Mouse (Mus musculus) MEL (cell line): ENCODE measurements at regions not wholly inside any gene's neighbourhood (a gene's known extent, or its start where the extent isn't known, plus 50 kb on each side); places are given as distances from the start of the nearest gene placed in this dataset.

Source experiments
- DNase-seq: peaks from one replicate; pipeline ENCODE4 v3.0.0; 2011; ENCODE audit warnings: low read depth, low spot score
- H3K27ac ChIP-seq: 2 replicates; pipeline ENCODE4 v1.5.1; 2012; ENCODE audit warnings: low read depth, mild to moderate bottlenecking, control low read depth, low read length, moderate library complexity; ENCODE audit not compliant: control insufficient read depth
- H3K27me3 ChIP-seq, 2 experiments: fragments of 150-350 bp in 1 of 2; sonication (generic) in 1 of 2; 2 replicates each; pipeline ENCODE4 v1.6.1; 2012; ENCODE audit warnings: low read length in 2 of 2, mild to moderate bottlenecking in 2 of 2, improper control_type of control experiment in 1 of 2, moderate library complexity in 1 of 2; ENCODE audit not compliant: insufficient read depth in 2 of 2, control insufficient read depth in 1 of 2
- H3K36me3 ChIP-seq, 2 experiments: 2 replicates each; pipeline ENCODE4 v1.6.1; 2012 to 2014; ENCODE audit warnings: low read length in 2 of 2, improper control_type of control experiment in 1 of 2, inconsistent platforms in 1 of 2, mild to moderate bottlenecking in 1 of 2; ENCODE audit not compliant: insufficient read depth in 2 of 2, control insufficient read depth in 1 of 2
- H3K4me1 ChIP-seq, 2 experiments: fragments of 150-350 bp in 1 of 2; sonication (generic) in 1 of 2; 2 replicates each; pipeline ENCODE4 v1.6.1; 2012; ENCODE audit warnings: low read length in 2 of 2, improper control_type of control experiment in 1 of 2, mild to moderate bottlenecking in 1 of 2; ENCODE audit not compliant: insufficient read depth in 2 of 2, control insufficient read depth in 1 of 2
- H3K4me3 ChIP-seq, 2 experiments: fragments of 150-350 bp in 1 of 2; sonication (generic) in 1 of 2; 2 replicates each; pipeline ENCODE4 v1.5.1; 2012; ENCODE audit warnings: low read depth in 2 of 2, low read length in 2 of 2, mild to moderate bottlenecking in 2 of 2, moderate library complexity in 2 of 2, control low read depth in 1 of 2, improper control_type of control experiment in 1 of 2; ENCODE audit not compliant: control insufficient read depth in 1 of 2, insufficient read depth in 1 of 2
- H3K79me2 ChIP-seq: 2 replicates; pipeline ENCODE4 v1.6.1; 2012; ENCODE audit warnings: mild to moderate bottlenecking, low read length, moderate library complexity; ENCODE audit not compliant: control insufficient read depth, poor library complexity, insufficient read depth
- H3K9ac ChIP-seq: 2 replicates; pipeline ENCODE4 v1.6.1; 2012; ENCODE audit warnings: low read depth, mild to moderate bottlenecking, control low read depth, low read length, moderate library complexity; ENCODE audit not compliant: control insufficient read depth, poor library complexity, severe bottlenecking
- H3K9me3 ChIP-seq: fragments of 150-350 bp; sonication (generic); replicated peaks from 2 replicates; pipeline ENCODE4 v1.6.1; 2012; ENCODE audit warnings: mild to moderate bottlenecking, low read length, improper control_type of control experiment, moderate library complexity; ENCODE audit not compliant: insufficient read depth
- BHLHE40 ChIP-seq: IDR thresholded peaks from 2 replicates; pipeline ENCODE4 v1.6.1; 2012; ENCODE audit warnings: low read depth, mild to moderate bottlenecking, inconsistent platforms, low read length, improper control_type of control experiment, borderline replicate concordance
- CHD2 ChIP-seq: IDR thresholded peaks from 2 replicates; pipeline ENCODE4 v1.6.1; 2011; ENCODE audit warnings: low read length, improper control_type of control experiment
- CTCF ChIP-seq, 3 experiments: IDR thresholded peaks in 2 of 3; conservative IDR thresholded peaks in 1 of 3; 2 replicates each; pipeline ENCODE4 v1.5.1; 2011 to 2012; ENCODE audit warnings: low read length in 3 of 3, low read depth in 2 of 3, mild to moderate bottlenecking in 2 of 3, improper control_type of control experiment in 1 of 3, inconsistent platforms in 1 of 3, mixed read lengths in 1 of 3, moderate library complexity in 1 of 3; ENCODE audit not compliant: control insufficient read depth in 1 of 3, insufficient read depth in 1 of 3, poor library complexity in 1 of 3, severe bottlenecking in 1 of 3
- EP300 ChIP-seq, 2 experiments: IDR thresholded peaks; 2 replicates each; pipeline ENCODE4 v1.6.1; 2011; ENCODE audit warnings: improper control_type of control experiment in 2 of 2, low read length in 2 of 2, low read depth in 1 of 2, mild to moderate bottlenecking in 1 of 2
- ETS1 ChIP-seq: IDR thresholded peaks from 2 replicates; pipeline ENCODE4 v1.6.1; 2012; ENCODE audit warnings: low read depth, mild to moderate bottlenecking, inconsistent platforms, low read length, improper control_type of control experiment, moderate library complexity
- GABPA ChIP-seq: IDR thresholded peaks from 2 replicates; pipeline ENCODE4 v1.6.1; 2012; ENCODE audit warnings: low read depth, mild to moderate bottlenecking, inconsistent platforms, low read length, improper control_type of control experiment, moderate library complexity
- GATA1 ChIP-seq: IDR thresholded peaks from 2 replicates; pipeline ENCODE4 v1.6.1; 2011; ENCODE audit warnings: low read depth, low read length, improper control_type of control experiment
- JUND ChIP-seq: IDR thresholded peaks from 2 replicates; pipeline ENCODE4 v1.6.1; 2011; ENCODE audit warnings: low read depth, mild to moderate bottlenecking, improper control_type of control experiment, low read length
- KAT2A ChIP-seq: conservative IDR thresholded peaks from 2 replicates; pipeline ENCODE4 v1.6.1; 2012; ENCODE audit warnings: low read depth, low read length, improper control_type of control experiment, inconsistent platforms
- MAFK ChIP-seq: IDR thresholded peaks from 2 replicates; pipeline ENCODE4 v1.6.1; 2011; ENCODE audit warnings: low read depth, mild to moderate bottlenecking, low read length, improper control_type of control experiment, borderline replicate concordance
- MEF2A ChIP-seq: IDR thresholded peaks from 2 replicates; pipeline ENCODE4 v1.6.1; 2014; ENCODE audit warnings: low read depth, mild to moderate bottlenecking, inconsistent platforms, low read length, improper control_type of control experiment; ENCODE audit not compliant: poor library complexity, insufficient replicate concordance, severe bottlenecking; ENCODE audit errors: extremely low read depth
- MXI1 ChIP-seq: IDR thresholded peaks from 2 replicates; pipeline ENCODE4 v1.6.1; 2011; ENCODE audit warnings: mild to moderate bottlenecking, low read depth, low read length, improper control_type of control experiment
- MYB ChIP-seq: IDR thresholded peaks from 2 replicates; pipeline ENCODE4 v1.6.1; 2011; ENCODE audit warnings: mild to moderate bottlenecking, low read depth, low read length, improper control_type of control experiment
- NELFE ChIP-seq: IDR thresholded peaks from 2 replicates; pipeline ENCODE4 v1.6.1; 2011; ENCODE audit warnings: low read depth, low read length, improper control_type of control experiment
- NRF1 ChIP-seq: IDR thresholded peaks from 2 replicates; pipeline ENCODE4 v1.6.1; 2014; ENCODE audit warnings: low read depth, mild to moderate bottlenecking, inconsistent platforms, low read length, improper control_type of control experiment, moderate library complexity; ENCODE audit not compliant: poor library complexity, insufficient read depth, severe bottlenecking
- POLR2AphosphoS2 ChIP-seq: IDR thresholded peaks from 2 replicates; pipeline ENCODE4 v1.6.1; 2011; ENCODE audit warnings: low read length, improper control_type of control experiment
- POLR2AphosphoS5 ChIP-seq: IDR thresholded peaks from 2 replicates; pipeline ENCODE4 v1.6.1; 2012; ENCODE audit warnings: low read depth, borderline replicate concordance, mild to moderate bottlenecking, inconsistent platforms, low read length, moderate library complexity, mixed read lengths
- RCOR1 ChIP-seq: IDR thresholded peaks from 2 replicates; pipeline ENCODE4 v1.6.1; 2012; ENCODE audit warnings: low read depth, mild to moderate bottlenecking, inconsistent platforms, low read length, improper control_type of control experiment
- SIN3A ChIP-seq: IDR thresholded peaks from 2 replicates; pipeline ENCODE4 v1.6.1; 2012; ENCODE audit warnings: low read length, improper control_type of control experiment, inconsistent platforms
- SMC3 ChIP-seq: IDR thresholded peaks from 2 replicates; pipeline ENCODE4 v1.6.1; 2011; ENCODE audit warnings: low read depth, low read length, improper control_type of control experiment
- TAL1 ChIP-seq: IDR thresholded peaks from 2 replicates; pipeline ENCODE4 v1.6.1; 2012; ENCODE audit warnings: mild to moderate bottlenecking, inconsistent platforms, low read length, moderate library complexity, mixed read lengths
- TBP ChIP-seq: IDR thresholded peaks from 2 replicates; pipeline ENCODE4 v1.8.0; 2011; ENCODE audit warnings: low read depth, low read length, improper control_type of control experiment
- TCF12 ChIP-seq: IDR thresholded peaks from 2 replicates; pipeline ENCODE4 v1.6.1; 2014; ENCODE audit warnings: low read depth, mild to moderate bottlenecking, inconsistent platforms, low read length, improper control_type of control experiment, moderate library complexity
- UBTF ChIP-seq: IDR thresholded peaks from 2 replicates; pipeline ENCODE4 v1.6.1; 2012; ENCODE audit warnings: low read depth, mild to moderate bottlenecking, inconsistent platforms, low read length, improper control_type of control experiment, moderate library complexity, borderline replicate concordance; ENCODE audit not compliant: insufficient read depth
- USF1 ChIP-seq: IDR thresholded peaks from 2 replicates; pipeline ENCODE4 v1.6.1; 2014; ENCODE audit warnings: low read depth, mild to moderate bottlenecking, inconsistent platforms, low read length, improper control_type of control experiment, moderate library complexity
- USF2 ChIP-seq, 2 experiments: IDR thresholded peaks; 2 replicates each; pipeline ENCODE4 v1.6.1; 2011 to 2012; ENCODE audit warnings: improper control_type of control experiment in 2 of 2, low read length in 2 of 2, borderline replicate concordance in 1 of 2, inconsistent platforms in 1 of 2, low read depth in 1 of 2, mild to moderate bottlenecking in 1 of 2; ENCODE audit not compliant: insufficient read depth in 1 of 2
- ZC3H11A ChIP-seq: IDR thresholded peaks from 2 replicates; pipeline ENCODE4 v1.6.1; 2012; ENCODE audit warnings: low read depth, mild to moderate bottlenecking, inconsistent platforms, low read length, improper control_type of control experiment
- ZKSCAN1 ChIP-seq: IDR thresholded peaks from 2 replicates; pipeline ENCODE4 v1.6.1; 2012; ENCODE audit warnings: low read depth, mild to moderate bottlenecking, inconsistent platforms, low read length, improper control_type of control experiment, moderate library complexity
- ZMIZ1 ChIP-seq: IDR thresholded peaks from 2 replicates; pipeline ENCODE4 v1.6.1; 2012; ENCODE audit warnings: low read depth, mild to moderate bottlenecking, inconsistent platforms, low read length, improper control_type of control experiment, moderate library complexity
- ZNF384 ChIP-seq: IDR thresholded peaks from 2 replicates; pipeline ENCODE4 v1.6.1; 2012; ENCODE audit warnings: low read depth, mild to moderate bottlenecking, inconsistent platforms, low read length, improper control_type of control experiment

GRCm38 (mm10) chr4:55651811-55652410 lies 119.6 kb upstream of the Klf4 start:
- no peak overlapping the region for H3K4me3 ChIP-seq
- TF ChIP-seq NELFE (no peak), CHD2 (no peak), TAL1 (no peak), MXI1 (no peak), KAT2A (no peak), POLR2AphosphoS2 (no peak), ZC3H11A (no peak), TBP (no peak), NRF1 (no peak), UBTF (no peak), EP300 (IDR thresholded peaks at IDR 0.05; ENCODE audit: low read depth in 1 of 2, low read length in 2 of 2) (no peak), BHLHE40 (no peak), POLR2AphosphoS5 (no peak), SIN3A (no peak), ZNF384 (no peak), SMC3 (no peak), MAFK (no peak)
- H3K9ac ChIP-seq = no peak overlapping the region
- no peaks in the 10 kb centered on the region for H3K27me3 ChIP-seq
- no peaks in the 10 kb centered on the region for H3K4me1 ChIP-seq
- H3K27ac ChIP-seq = no peak overlapping the region
- H3K9me3 ChIP-seq = no peaks in the 10 kb centered on the region
- DNase-seq = no peak
- H3K36me3 ChIP-seq = no peaks in the 10 kb centered on the region
- H3K79me2 ChIP-seq = no peaks in the 10 kb centered on the region

- Histone ChIP-seq H3K79me2 (no peaks in the 10 kb centered on the region), H3K36me3 (no peaks in the 10 kb centered on the region), H3K9ac (no peak overlapping the region), H3K27me3 (no peaks in the 10 kb centered on the region), H3K27ac (no peak overlapping the region), H3K4me1 (no peaks in the 10 kb centered on the region), H3K9me3 (no peaks in the 10 kb centered on the region), H3K4me3 (no peak overlapping the region)
- no peak for TF ChIP-seq JUND
- TF ChIP-seq MEF2A = no peak
- no peak for TF ChIP-seq USF2 (IDR thresholded peaks at IDR 0.05; ENCODE audit: borderline replicate concordance in 1 of 2, insufficient read depth in 1 of 2, low read depth in 1 of 2, low read length in 2 of 2)
- TF ChIP-seq ZMIZ1 = no peak
- TF ChIP-seq MYB = no peak
- TF ChIP-seq GATA1 = no peak
- TF ChIP-seq ZKSCAN1 = no peak
- no peak for TF ChIP-seq RCOR1
- no peak for TF ChIP-seq CTCF (IDR thresholded peaks at IDR 0.05 in 2 of 3, conservative IDR thresholded peaks at IDR 0.05 in 1 of 3; ENCODE audit: control insufficient read depth in 1 of 3, insufficient read depth in 1 of 3, low read depth in 2 of 3, low read length in 3 of 3, poor library complexity in 1 of 3, severe bottlenecking in 1 of 3)
- no peak for TF ChIP-seq EP300 (IDR thresholded peaks at IDR 0.05; ENCODE audit: low read depth in 1 of 2, low read length in 2 of 2)
- no peak for TF ChIP-seq GABPA
- no peak for TF ChIP-seq SMC3
- TF ChIP-seq ETS1 = no peak
- no peak for TF ChIP-seq TAL1
- no peak for TF ChIP-seq BHLHE40
- no peak for TF ChIP-seq TCF12
- no peak for TF ChIP-seq USF1
- no peak for TF ChIP-seq ZNF384
- no peak for DNase-seq
Measured at GRCm38 (mm10) chr4:55651051-55651763, 118.9 kb upstream of the Klf4 start.
